Mouse (Mus musculus) hindbrain, embryonic 16.5 days (tissue): ENCODE data around the gene Pfkl. TPM values are rescaled to one million over a fixed set of nuclear protein-coding genes. Genes with fewer than 3 reads are reported as not detected.

Experiments
- ATAC-seq: fragments of 200-750 bp; cut with Nextera tagmentation; 2 replicates; pipeline ENCODE4 v1.8.0; 2017; ENCODE audit warnings: moderate TSS enrichment, moderate library complexity
- H3K27ac ChIP-seq: fragments of 300-500 bp; sonication (generic); 2 replicates; pipeline ENCODE4 v1.5.1; 2014; ENCODE audit warnings: low read depth, mild to moderate bottlenecking, control low read depth, low read length, moderate library complexity
- H3K27me3 ChIP-seq: fragments of 300-500 bp; sonication (generic); replicated peaks from 2 replicates; pipeline ENCODE4 v1.6.1; 2014; ENCODE audit warnings: low read length; ENCODE audit not compliant: control insufficient read depth, insufficient read depth
- H3K36me3 ChIP-seq: fragments of 300-500 bp; sonication (generic); 2 replicates; pipeline ENCODE4 v1.6.1; 2014; ENCODE audit warnings: mild to moderate bottlenecking, low read length, moderate library complexity, mixed read lengths; ENCODE audit not compliant: control insufficient read depth, insufficient read depth
- H3K4me1 ChIP-seq: fragments of 300-500 bp; sonication (generic); 2 replicates; pipeline ENCODE4 v1.6.1; 2014; ENCODE audit warnings: low read depth, low read length; ENCODE audit not compliant: control insufficient read depth, insufficient read depth
- H3K4me2 ChIP-seq: fragments of 300-500 bp; sonication (generic); 2 replicates; pipeline ENCODE4 v1.6.1; 2014; ENCODE audit warnings: mild to moderate bottlenecking, low read length, control low read depth, moderate library complexity
- H3K4me3 ChIP-seq: fragments of 300-500 bp; sonication (generic); 2 replicates; pipeline ENCODE4 v1.5.1; 2014; ENCODE audit warnings: mild to moderate bottlenecking, low read length, control low read depth, moderate library complexity
- H3K9ac ChIP-seq: fragments of 300-500 bp; sonication (generic); 2 replicates; pipeline ENCODE4 v1.6.1; 2014; ENCODE audit warnings: low read depth, mild to moderate bottlenecking, control low read depth, low read length, moderate library complexity
- H3K9me3 ChIP-seq: fragments of 300-500 bp; sonication (generic); 2 replicates; pipeline ENCODE4 v1.6.1; 2014; ENCODE audit warnings: mild to moderate bottlenecking, low read length, moderate library complexity; ENCODE audit not compliant: control insufficient read depth
- WGBS: fragments of 180-500 bp; shearing (Covaris S2); extraction: QIAGEN DNeasy Blood & Tissue Kit; methylation state at CpG from one replicate; pipeline ENCODE4 v1.1.7; 2014; 5-methylcytosine and 5-hydroxymethylcytosine counted together
- polyA plus RNA-seq: library from polyadenylated mRNA; unstranded; fragments of >200 nt; fragmentation: Nextera tagmentation; extraction: Ambion mirVana; gene quantifications from 2 replicates; pipeline ENCODE4 v1.2.1, GENCODE M21; 2015

Pfkl gene
- polyA plus RNA-seq = 140 and 145 TPM in 2 replicates

DNA sequence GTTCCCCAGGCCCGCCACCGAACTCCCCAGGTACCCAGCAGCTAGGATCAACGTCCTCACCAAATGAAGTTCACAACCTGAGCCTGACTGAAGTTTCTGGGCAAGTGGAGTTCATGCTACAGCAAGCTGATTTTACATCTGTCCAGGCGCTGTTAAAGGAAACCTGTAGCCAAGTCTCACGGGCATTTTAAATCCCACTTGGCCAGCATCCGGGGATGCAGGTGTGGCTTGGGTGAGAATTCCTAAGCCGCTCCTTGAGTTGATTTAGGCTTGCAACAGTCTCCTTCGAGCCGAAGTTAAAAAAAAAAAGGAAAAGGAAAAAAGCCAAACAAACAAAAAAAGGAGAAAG, at the start of gene Pfkl:
Gene Pfkl (minus strand): TSS at position 139 of the 349 bp plus-strand sequence.
- H3K27me3 ChIP-seq = no peaks in the 10 kb centered on the region
- peak within 1 kb of the TSS; percentile 54 for H3K4me3 ChIP-seq
- no peaks in the 10 kb centered on the region for H3K9me3 ChIP-seq
- peak within 1 kb of the TSS; percentile 78 for H3K9ac ChIP-seq
- WGBS = under 1% methylated on average over 9 of the region's 9 CpGs
- 0 out of 2 replicates have a peak, but pooled peaks cover 2% of the 10 kb centered on the region for H3K36me3 ChIP-seq
- peak within 1 kb of the TSS; percentile 93 for H3K4me2 ChIP-seq
- H3K27ac ChIP-seq = peak within 1 kb of the TSS; percentile 89
- H3K4me1 ChIP-seq = peaks cover 35% of the 10 kb centered on the region
- ATAC-seq = no peak

DNA sequence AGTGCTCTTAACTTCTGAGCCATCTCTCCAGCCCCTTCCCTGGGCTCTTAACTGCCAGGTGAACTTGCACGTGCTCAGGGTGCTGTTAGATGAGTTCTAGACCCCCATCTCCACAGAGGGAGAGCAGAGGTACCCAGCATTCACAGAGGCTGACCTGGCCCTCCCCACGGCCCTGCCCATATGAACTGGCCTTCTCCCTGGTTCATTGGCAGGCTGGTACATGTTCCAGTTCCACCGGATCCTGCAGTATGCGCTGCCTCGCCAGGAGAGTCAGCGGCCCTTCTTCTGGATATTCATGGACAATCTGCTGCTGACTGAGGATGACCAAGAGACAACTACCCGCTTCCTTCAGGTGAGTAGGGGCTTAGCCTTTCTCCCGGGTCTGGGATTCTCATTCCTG, 47.2 kb upstream of the Pfkl start:
- H3K36me3 ChIP-seq = no peaks in the 10 kb centered on the region
- no peaks in the 10 kb centered on the region for H3K27me3 ChIP-seq
- 87% methylated on average over 8 of the region's 8 CpGs for WGBS
- no peaks in the 10 kb centered on the region for H3K9me3 ChIP-seq
- ATAC-seq = no peak
- H3K27ac ChIP-seq = no peak overlapping the region
- H3K4me1 ChIP-seq = no peaks in the 10 kb centered on the region
- H3K4me3 ChIP-seq = no peak overlapping the region
- no peak overlapping the region for H3K4me2 ChIP-seq
- H3K9ac ChIP-seq = no peak overlapping the region

DNA sequence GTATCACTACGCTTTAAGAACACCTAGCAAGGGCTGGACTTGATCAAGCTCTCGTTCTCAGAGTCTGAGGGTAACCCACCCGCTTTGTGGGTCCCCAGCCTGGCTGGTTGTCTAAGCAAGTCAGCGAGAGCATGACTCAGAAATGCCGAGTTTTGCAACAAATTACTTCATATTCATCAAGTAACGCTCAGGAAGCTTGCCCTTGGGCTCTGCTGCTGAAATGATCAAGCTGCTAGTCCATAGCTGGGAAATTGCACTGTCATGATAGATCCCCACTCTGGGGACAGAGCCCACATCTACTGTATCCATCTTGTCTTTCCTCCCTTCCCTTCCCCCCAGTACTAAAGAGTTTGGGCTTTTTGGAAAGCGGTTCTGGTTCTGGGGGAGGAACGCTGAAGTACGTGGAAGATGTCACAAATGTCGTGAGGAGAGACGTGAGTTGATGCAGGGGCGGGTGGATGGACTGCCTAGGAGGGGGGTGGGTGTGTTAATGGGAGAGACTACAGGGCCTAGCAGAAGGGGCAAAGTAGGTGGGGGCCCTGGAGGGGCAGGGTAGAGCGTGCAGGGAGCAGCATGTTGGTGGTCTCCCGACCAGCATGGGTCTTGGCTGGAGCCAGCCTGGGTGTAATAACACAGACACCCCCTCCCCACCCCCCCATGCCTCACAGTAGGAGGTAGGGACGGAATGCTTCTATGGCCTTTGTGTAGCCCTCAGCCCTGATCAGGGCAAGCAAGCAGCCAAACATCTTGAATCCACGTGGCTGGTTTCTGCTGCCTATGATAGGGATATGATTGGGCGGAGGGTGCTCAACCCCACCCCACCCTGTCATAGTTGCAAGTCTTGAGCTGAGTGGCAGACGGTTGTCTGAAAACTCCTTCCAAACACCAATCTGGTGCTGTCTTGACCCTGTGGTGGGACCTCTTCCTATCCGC, 45.0 kb upstream of the Pfkl start:
- Histone ChIP-seq H3K9me3 (no peaks in the 10 kb centered on the region), H3K36me3 (no peaks in the 10 kb centered on the region), H3K27ac (no peak overlapping the region), H3K9ac (no peak overlapping the region), H3K27me3 (no peaks in the 10 kb centered on the region), H3K4me1 (no peaks in the 10 kb centered on the region), H3K4me2 (no peak overlapping the region), H3K4me3 (no peak overlapping the region)
- 71% methylated on average over 18 of the region's 19 CpGs for WGBS
- no peak for ATAC-seq

DNA sequence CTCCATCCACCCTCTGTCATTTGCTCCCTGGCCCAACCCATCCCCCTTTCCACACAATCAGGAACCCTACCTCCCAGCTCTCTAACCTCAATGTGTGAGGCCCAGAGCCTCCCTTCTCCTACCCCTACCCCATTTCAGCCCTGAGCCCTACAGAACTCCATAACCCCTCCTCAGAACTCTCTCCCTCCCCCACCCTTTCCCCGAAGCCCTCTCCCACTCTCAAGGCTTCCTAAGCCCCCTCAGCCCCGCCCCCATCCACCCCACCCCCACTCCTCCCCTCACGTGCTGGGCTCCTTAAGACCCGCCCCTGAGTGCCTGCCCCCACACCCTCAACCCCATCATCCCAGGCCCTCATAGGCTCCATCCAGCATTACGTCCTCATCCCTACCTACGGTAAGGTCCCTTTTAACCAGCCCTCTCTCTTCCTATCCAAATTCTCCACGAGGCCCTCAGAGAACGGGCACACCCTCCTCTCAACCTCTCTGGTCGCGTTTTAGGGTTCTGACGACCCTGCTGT, 39.7 kb upstream of the Pfkl start:
- no peak for ATAC-seq
- Histone ChIP-seq H3K9me3 (no peaks in the 10 kb centered on the region), H3K4me1 (no peaks in the 10 kb centered on the region), H3K27ac (no peak overlapping the region), H3K27me3 (no peaks in the 10 kb centered on the region), H3K4me2 (no peak overlapping the region), H3K9ac (no peak overlapping the region), H3K36me3 (no peaks in the 10 kb centered on the region), H3K4me3 (no peak overlapping the region)
- 63% methylated on average over 11 of the region's 11 CpGs for WGBS

DNA sequence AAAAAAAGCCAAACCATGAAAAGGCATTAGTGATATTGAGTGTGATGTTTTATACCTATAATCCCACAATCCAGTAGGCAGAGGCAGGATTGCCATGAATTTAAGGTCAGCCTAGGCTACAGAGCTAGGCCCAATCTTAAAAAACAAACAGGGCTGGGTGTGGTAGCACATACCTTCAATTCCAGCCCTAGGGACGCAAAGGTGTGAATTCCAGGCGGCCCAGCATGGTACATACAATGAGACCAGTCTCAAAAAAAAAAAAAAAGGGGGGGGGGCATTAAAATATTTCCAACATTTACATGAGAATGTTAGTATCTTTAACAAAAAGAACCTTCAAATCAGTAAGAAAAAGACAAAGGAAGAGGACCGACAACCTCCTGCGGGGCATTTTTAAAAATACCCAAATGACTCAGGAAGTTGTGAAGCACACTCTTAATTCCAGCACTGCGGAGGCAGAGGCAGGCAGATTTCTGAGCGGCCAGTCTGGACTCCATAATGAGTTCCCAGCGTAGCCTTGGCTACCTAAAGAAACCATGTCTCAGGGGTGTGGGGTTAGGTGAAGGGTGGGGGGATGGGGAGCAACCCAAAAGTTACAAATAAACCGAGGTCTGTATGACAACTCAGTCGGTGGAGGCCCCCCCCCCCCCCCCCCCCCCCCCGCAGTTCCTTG, 38.3 kb upstream of the Pfkl start:
- Histone ChIP-seq H3K36me3 (no peaks in the 10 kb centered on the region), H3K27me3 (no peaks in the 10 kb centered on the region), H3K4me3 (no peak overlapping the region), H3K4me1 (peaks cover 2% of the 10 kb centered on the region), H3K9me3 (no peaks in the 10 kb centered on the region), H3K4me2 (no peak overlapping the region), H3K27ac (no peak overlapping the region), H3K9ac (no peak overlapping the region)
- ATAC-seq = no peak
- 85% methylated on average over 9 of the region's 10 CpGs for WGBS

DNA sequence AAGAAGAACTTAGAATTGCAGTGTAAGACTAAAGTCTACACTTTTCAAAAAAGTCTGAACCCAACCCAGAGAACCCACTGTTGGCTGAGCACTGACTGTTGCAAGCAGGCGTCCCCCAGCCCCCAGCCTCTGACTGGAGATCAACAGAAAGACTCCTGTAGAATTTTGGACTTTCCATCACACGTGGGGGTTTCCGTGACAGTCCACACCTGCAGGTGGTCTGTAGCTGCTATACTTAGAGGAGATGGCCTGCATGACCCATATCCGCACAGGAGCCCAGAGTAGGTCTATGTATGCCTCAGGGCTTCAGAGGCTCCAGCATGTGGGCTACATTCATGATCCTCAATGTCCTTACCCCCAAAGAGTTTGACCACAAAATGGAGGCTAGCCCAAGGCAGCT, 36.5 kb upstream of the Pfkl start:
- H3K36me3 ChIP-seq = no peaks in the 10 kb centered on the region
- no peak overlapping the region for H3K4me3 ChIP-seq
- peaks cover 4% of the 10 kb centered on the region for H3K4me1 ChIP-seq
- no peak overlapping the region for H3K4me2 ChIP-seq
- H3K27me3 ChIP-seq = no peaks in the 10 kb centered on the region
- H3K27ac ChIP-seq = no peak overlapping the region
- 82% methylated on average over 4 of the region's 4 CpGs for WGBS
- no peak for ATAC-seq
- H3K9me3 ChIP-seq = no peaks in the 10 kb centered on the region
- H3K9ac ChIP-seq = no peak overlapping the region

DNA sequence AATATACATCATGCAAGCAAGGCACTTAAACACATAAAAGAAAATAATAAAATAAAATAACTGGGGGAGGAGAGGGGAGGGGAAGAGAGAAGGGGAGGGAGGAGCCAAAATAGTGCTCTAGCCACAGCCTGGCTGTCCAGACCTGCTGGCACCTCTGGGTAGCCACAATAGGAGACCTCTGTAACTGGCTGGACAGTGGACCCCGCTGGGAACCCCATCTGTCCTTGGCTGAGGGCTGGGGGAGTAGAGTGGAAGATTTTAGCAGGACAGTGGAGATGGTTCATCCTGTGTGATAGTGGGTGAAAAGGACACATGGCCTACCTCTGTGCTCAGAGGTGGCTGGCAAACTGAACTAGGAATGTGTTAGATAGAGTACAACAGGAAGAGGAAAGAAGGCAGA, 34.6 kb upstream of the Pfkl start:
- ATAC-seq = no peak
- Histone ChIP-seq H3K27ac (no peak overlapping the region), H3K4me1 (peaks cover 4% of the 10 kb centered on the region), H3K4me2 (no peak overlapping the region), H3K4me3 (no peak overlapping the region), H3K27me3 (no peaks in the 10 kb centered on the region), H3K9me3 (no peaks in the 10 kb centered on the region), H3K9ac (no peak overlapping the region), H3K36me3 (no peaks in the 10 kb centered on the region)
- 77% methylated on average over 1 of the region's 1 CpGs for WGBS

DNA sequence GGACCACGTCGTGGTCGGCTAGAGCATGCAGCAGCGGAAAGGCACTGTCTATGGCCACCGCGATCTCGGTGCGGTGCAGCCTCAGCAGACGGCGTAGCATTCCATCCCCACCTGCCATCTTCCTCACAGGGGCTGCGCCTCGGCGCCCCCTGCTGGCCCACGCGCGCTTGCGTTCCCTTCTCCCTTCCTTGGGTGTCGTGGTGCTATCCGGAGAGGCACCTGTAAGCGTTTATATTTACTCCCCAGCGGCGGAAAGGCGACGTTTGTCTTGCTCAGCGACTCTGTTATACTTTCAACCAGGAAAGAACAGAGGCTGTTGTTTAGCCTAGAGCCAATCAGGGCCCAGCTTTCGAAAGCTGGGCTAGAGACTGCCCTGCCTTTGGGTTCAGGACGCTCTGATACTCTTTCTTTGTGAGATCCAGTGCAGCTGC, 33.5 kb upstream of the Pfkl start, which contains the start of gene Aire:
Gene Aire (minus strand): TSS at position 205 of the 431 bp plus-strand sequence.
- ATAC-seq = peak; percentile 73
- Histone ChIP-seq H3K4me1 (peaks cover 4% of the 10 kb centered on the region), H3K9me3 (no peaks in the 10 kb centered on the region), H3K4me2 (peak within 1 kb of the TSS; percentile 60), H3K4me3 (peak within 1 kb of the TSS; percentile 33), H3K27me3 (no peaks in the 10 kb centered on the region), H3K36me3 (no peaks in the 10 kb centered on the region), H3K9ac (peak within 1 kb of the TSS; percentile 50), H3K27ac (no peak within 1 kb of the TSS)
- 2% methylated on average over 27 of the region's 27 CpGs for WGBS
